Mouse (Mus musculus) lung, adult 2 months (tissue): ENCODE measurements around the gene Tas2r143. TPM values are rescaled to one million over a fixed set of nuclear protein-coding genes. Genes with fewer than 3 reads are reported as not detected.

Experiments used
- DNase-seq: peaks from one replicate; pipeline ENCODE4 v3.0.0; 2022
- H3K4me1 ChIP-seq: fragments of 200-500 bp; 2 replicates; pipeline ENCODE4 v1.6.1; 2011; ENCODE audit warnings: low read length; ENCODE audit not compliant: control insufficient read depth, insufficient read depth
- H3K4me3 ChIP-seq: fragments of 200-500 bp; replicated peaks from 2 replicates; pipeline ENCODE3; 2011; ENCODE audit warnings: low read depth, mild to moderate bottlenecking, control low read depth, low read length; ENCODE audit errors: extremely low read depth
- CTCF ChIP-seq: fragments of 200-500 bp; IDR thresholded peaks from 2 replicates; pipeline ENCODE4 v1.5.1; 2011; ENCODE audit warnings: mild to moderate bottlenecking, low read length, control low read depth; ENCODE audit not compliant: insufficient read depth
- POLR2A ChIP-seq: fragments of 200-500 bp; IDR thresholded peaks from 2 replicates; pipeline ENCODE4 v1.6.1; 2011; ENCODE audit warnings: low read depth, mild to moderate bottlenecking, control low read depth, low read length, borderline replicate concordance; ENCODE audit errors: extremely low read depth
- WGBS: fragments of 180-500 bp; shearing (Covaris S2); methylation state at CpG from one replicate; pipeline ENCODE4 v1.1.7; 2018; 5-methylcytosine and 5-hydroxymethylcytosine counted together
- polyA plus RNA-seq: library from polyadenylated mRNA; depleted of rRNA; stranded (reverse); fragments of >200 nt; gene quantifications from 2 replicates; pipeline ENCODE4 v1.2.3, GENCODE M21; 2012; rRNA removed

The Tas2r143 gene
- 0.63 and 0.92 TPM in 2 replicates for polyA plus RNA-seq

- 100% methylated on average over 1 of the region's 1 CpGs for WGBS
- TF ChIP-seq POLR2A (no peak), CTCF (no peak)
- no peak for DNase-seq
- no peak within 1 kb of the TSS for H3K4me3 ChIP-seq
- peaks cover 6% of the 10 kb centered on the region for H3K4me1 ChIP-seq
Measured at GRCm38 (mm10) chr6:42399938-42400337, at the start of gene Tas2r143. Gene Tas2r143, plus strand, starts transcription at chr6:42400238.

GRCm38 (mm10) chr6:42350968-42351775 lies 48.9 kb upstream of the Tas2r143 start:
- DNase-seq = no peak
- TF ChIP-seq CTCF (no peak), POLR2A (0 out of 2 replicates have a peak, but pooled peaks have one; percentile 38)
- peaks cover 24% of the 10 kb centered on the region for H3K4me1 ChIP-seq
- 41% methylated on average over 13 of the region's 13 CpGs for WGBS
- peak overlapping the region; percentile 71 for H3K4me3 ChIP-seq

GRCm38 (mm10) chr6:42351776-42352485 lies 48.1 kb upstream of the Tas2r143 start:
- peaks cover 26% of the 10 kb centered on the region for H3K4me1 ChIP-seq
- H3K4me3 ChIP-seq = peak overlapping the region; percentile 71
- no peak for DNase-seq

GRCm38 (mm10) chr6:42352486-42352846 lies 47.6 kb upstream of the Tas2r143 start:
- TF ChIP-seq POLR2A (no peak), CTCF (no peak)
- no peak for DNase-seq
- 76% methylated on average over 1 of the region's 1 CpGs for WGBS
- H3K4me1 ChIP-seq = peaks cover 26% of the 10 kb centered on the region
- peak overlapping the region; percentile 24 for H3K4me3 ChIP-seq

More at GRCm38 (mm10) chr6:42351776-42352485, 48.1 kb upstream of the Tas2r143 start:
- WGBS = 42% methylated on average over 7 of the region's 7 CpGs
- TF ChIP-seq POLR2A = no peak
- no peak for TF ChIP-seq CTCF

GRCm38 (mm10) chr6:42353180-42353579 lies 46.9 kb upstream of the Tas2r143 start:
- no peak for TF ChIP-seq CTCF
- 0 out of 2 replicates have a peak, but pooled peaks have one; percentile 7 for TF ChIP-seq POLR2A
- peaks cover 26% of the 10 kb centered on the region for H3K4me1 ChIP-seq
- DNase-seq = no peak
- peak overlapping the region; percentile 3 for H3K4me3 ChIP-seq
- WGBS = 34% methylated on average over 8 of the region's 8 CpGs

GRCm38 (mm10) chr6:42354076-42355019 lies 45.7 kb upstream of the Tas2r143 start:
- WGBS = 34% methylated on average over 11 of the region's 11 CpGs
- peaks cover 30% of the 10 kb centered on the region for H3K4me1 ChIP-seq
- H3K4me3 ChIP-seq = peak overlapping the region; percentile 1

GRCm38 (mm10) chr6:42355366-42355765 lies 44.7 kb upstream of the Tas2r143 start:
- DNase-seq = no peak
- no peak overlapping the region for H3K4me3 ChIP-seq
- WGBS = 89% methylated on average over 6 of the region's 6 CpGs
- H3K4me1 ChIP-seq = peaks cover 34% of the 10 kb centered on the region
- TF ChIP-seq POLR2A = no peak
- no peak for TF ChIP-seq CTCF

More at GRCm38 (mm10) chr6:42354076-42355019, 45.7 kb upstream of the Tas2r143 start:
- TF ChIP-seq POLR2A (no peak), CTCF (no peak)
- no peak for DNase-seq

GRCm38 (mm10) chr6:42355794-42356600 lies 44.0 kb upstream of the Tas2r143 start:
- no peak for TF ChIP-seq POLR2A
- no peak for TF ChIP-seq CTCF
- peaks cover 34% of the 10 kb centered on the region for H3K4me1 ChIP-seq
- no peak for DNase-seq
- WGBS = 86% methylated on average over 13 of the region's 13 CpGs
- H3K4me3 ChIP-seq = no peak overlapping the region

GRCm38 (mm10) chr6:42356913-42357312 lies 43.1 kb upstream of the Tas2r143 start:
- Histone ChIP-seq H3K4me1 (peaks cover 29% of the 10 kb centered on the region), H3K4me3 (no peak overlapping the region)
- TF ChIP-seq POLR2A (no peak), CTCF (no peak)
- DNase-seq = no peak
- 79% methylated on average over 5 of the region's 5 CpGs for WGBS
